Mouse (Mus musculus): Measurements from ENCODE around the gene Zfp689.

- no peak for TF ChIP-seq EP300 (IDR thresholded peaks at IDR 0.05; ENCODE audit: low read depth)
- no peak for TF ChIP-seq CTCF (IDR thresholded peaks at IDR 0.05; ENCODE audit: low read depth)
Observed at GRCm38 (mm10) chr7:127480321-127480720, 31.4 kb upstream of the Zfp689 start.

All from liver, postnatal 0 days (tissue).